Mouse (Mus musculus) kidney, postnatal 4 days (tissue): ENCODE data around the gene Stk25.

Experiments
- DNase-seq, 2 experiments: peaks; one replicate each; pipeline ENCODE4 v3.0.0; 2021; ENCODE audit warnings: mixed read lengths in 2 of 2

Gene Stk25

GRCm38 (mm10) chr1:93607090-93608083, 51.1 kb downstream of the Stk25 start:
- DNase-seq, result no peak

GRCm38 (mm10) chr1:93603921-93604320, 54.5 kb downstream of the Stk25 start:
- no peak for DNase-seq

DNA sequence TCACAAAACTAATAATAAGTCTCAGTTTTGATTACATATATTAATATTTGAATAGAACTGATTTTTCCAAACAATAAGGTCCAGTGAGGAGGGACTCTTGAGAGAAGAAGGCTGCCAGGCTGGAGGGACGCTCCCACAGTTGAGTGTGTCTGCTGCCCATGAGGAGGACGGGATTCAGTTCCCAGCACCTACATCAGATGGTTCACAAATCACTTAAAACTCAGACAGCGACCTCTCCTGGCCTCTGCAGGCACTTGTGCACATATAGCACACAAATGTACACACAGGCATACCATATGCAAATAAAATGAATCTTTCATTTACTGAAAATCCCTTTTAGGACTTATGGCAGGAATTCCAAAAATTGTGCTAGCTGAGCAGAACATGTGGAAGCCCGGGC, 55.5 kb downstream of the Stk25 start:
- no peak for DNase-seq

DNA sequence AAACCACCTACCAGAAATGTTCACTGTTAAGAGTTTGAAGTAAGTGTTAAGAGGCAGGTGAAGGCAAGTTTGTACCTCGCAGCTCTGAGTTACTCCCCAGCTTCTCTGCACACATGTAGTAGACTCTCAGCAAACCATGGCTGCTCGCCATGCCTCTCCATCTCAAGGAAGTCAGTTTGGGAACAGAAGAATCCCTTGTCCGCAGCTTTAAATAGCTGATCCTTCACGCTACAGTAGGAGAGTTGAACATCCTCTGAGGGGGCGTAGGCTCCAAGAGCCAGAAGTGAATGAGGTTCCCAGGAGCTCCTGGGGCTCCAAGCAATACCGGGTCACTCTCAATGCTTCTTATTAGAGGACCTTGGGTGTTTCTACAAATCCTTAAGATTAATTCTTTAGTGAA, 62.5 kb downstream of the Stk25 start:
- no peak for DNase-seq

GRCm38 (mm10) chr1:93593960-93594359, 64.5 kb downstream of the Stk25 start:
- no peak for DNase-seq

GRCm38 (mm10) chr1:93588346-93588745, 70.1 kb downstream of the Stk25 start:
- DNase-seq, result no peak

- DNase-seq, result no peak
These were observed 76.9 kb downstream of the Stk25 start for GRCm38 (mm10) chr1:93581545-93581944.

GRCm38 (mm10) chr1:93577861-93578260, 80.6 kb downstream of the Stk25 start:
- no peak for DNase-seq

DNA sequence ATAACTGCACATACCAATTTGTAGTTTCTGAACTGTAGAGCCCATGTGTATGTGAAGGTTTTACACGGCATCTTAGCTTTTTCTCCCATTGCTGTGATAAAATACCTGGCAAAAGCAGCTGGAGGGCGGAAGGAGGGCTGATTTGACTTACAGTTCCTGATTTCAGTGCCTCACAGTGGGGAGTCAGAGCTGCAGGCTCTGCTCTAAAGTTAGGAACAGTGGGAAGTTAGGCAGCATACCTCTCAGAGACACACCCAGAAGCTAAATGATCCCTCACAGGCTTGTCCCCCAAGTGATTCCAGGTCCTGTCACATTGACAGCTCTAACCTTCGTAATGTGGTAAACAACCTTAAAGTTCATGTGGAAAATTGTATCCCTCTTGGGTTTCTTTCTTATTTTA, 81.4 kb downstream of the Stk25 start:
- DNase-seq, result no peak
